Mouse (Mus musculus) bone marrow, adult 2 months (tissue): ENCODE measurements at regions not wholly inside any gene's neighbourhood (a gene's known extent, or its start where the extent isn't known, plus 50 kb on each side); places are given as distances from the start of the nearest gene placed in this dataset.

Experiments
- CTCF ChIP-seq: fragments of 200-500 bp; IDR thresholded peaks from 2 replicates; pipeline ENCODE4 v1.5.1; 2011; ENCODE audit warnings: low read length, control low read depth; ENCODE audit not compliant: control insufficient read depth, insufficient read depth
- POLR2A ChIP-seq: fragments of 200-500 bp; IDR thresholded peaks from 2 replicates; pipeline ENCODE4 v1.6.1; 2011; ENCODE audit warnings: low read depth, mild to moderate bottlenecking, control low read depth, low read length, borderline replicate concordance; ENCODE audit not compliant: control insufficient read depth

- TF ChIP-seq POLR2A (no peak), CTCF (no peak)
Measured at GRCm38 (mm10) chr3:61243876-61244527, 117.4 kb upstream of the Rap2b start.
